Mouse (Mus musculus): ENCODE measurements around the gene Lrrc20.

GRCm38 (mm10) chr10:61537036-61537380, 61.4 kb downstream of the Lrrc20 start:
- TF ChIP-seq CTCF (IDR thresholded peaks at IDR 0.05; ENCODE audit: low read depth) (no peak), EP300 (IDR thresholded peaks at IDR 0.05; ENCODE audit: low read depth) (no peak)

Data from liver, embryonic 14.5 days (tissue).